Comparison of ENCODE assay signal across 21 mouse cellular contexts in genomic region chr5:41975535-41975934, GRCm38 (mm10).
A peak's percentile ranks its signal among the peaks of the same experiment; 100 is the strongest.
DNase-seq lines count a peak whose midpoint lies in the region.
"Had no signal": no experiment of that assay in that cellular context is flagged by ENCODE, and none has a peak within 500 bp of the region (broad histone marks: within the 10 kb centered on the region; RNA-seq: fewer than 3 reads in every experiment).

No protein-coding gene starts in this region.

- peak; percentile 1 for DNase-seq in kidney, adult 9 months
- no peak for DNase-seq in kidney, adult 18-20 months
- DNase-seq in 3T3-L1 (ENCODE audit: low read depth, low spot score) (peak; percentile 18), A20 (ENCODE audit: low read depth, low spot score) (peak; percentile 1), NIH3T3 (ENCODE audit: low read depth) (peak; percentile 6)
- DNase-seq in ovary, postnatal 36 days (ENCODE audit: low spot score) = no peak
- no peak for DNase-seq in Muller cell, postnatal 12 days (ENCODE audit: inconsistent ontology term)
- DNase-seq in embryo, embryonic 9.5 days (ENCODE audit: extremely low spot score) = no peak
- DNase-seq: adrenal gland, adult 8-10 months; cerebellum, adult 18-20 months; cerebellum, postnatal 14 days; gastrocnemius, postnatal 36 days; heart, postnatal 36 days; kidney, adult 11 months; layer of hippocampus, adult 9-11 months; liver; liver, postnatal 0 days; lung, postnatal 14 days; right cerebral cortex, postnatal 25 days; spleen, adult 18-20 months; thymus, postnatal 14 days had no signal

Comparison
In these comparisons a context has a peak if more than half of its experiments do, and no peak if none do; other contexts are left out.
1. DNase-seq: peak in kidney, adult 9 months (single experiment), 3T3-L1 (single experiment), A20 (single experiment) and NIH3T3 (single experiment); none in kidney, adult 18-20 months (single experiment), ovary, postnatal 36 days (single experiment), Muller cell, postnatal 12 days (single experiment) and embryo, embryonic 9.5 days (single experiment).